Mouse (Mus musculus) midbrain, embryonic 11.5 days (tissue): ENCODE results near the gene Tubg1. TPM values are rescaled to one million over a fixed set of nuclear protein-coding genes. Genes with fewer than 3 reads are reported as not detected.

Source experiments
- ATAC-seq: fragments of 200-750 bp; cut with Nextera tagmentation; 2 replicates; pipeline ENCODE4 v1.8.0; 2017; ENCODE audit warnings: moderate TSS enrichment, moderate library complexity; ENCODE audit not compliant: low FRiP score
- DNase-seq: peaks from one replicate; pipeline ENCODE4 v3.0.0; 2015; ENCODE audit warnings: low spot score; ENCODE audit errors: missing footprints
- H3K27ac ChIP-seq: fragments of 300-500 bp; sonication (generic); 2 replicates; pipeline ENCODE4 v1.5.1; 2014; ENCODE audit warnings: low read depth, low read length
- H3K27me3 ChIP-seq: fragments of 300-500 bp; sonication (generic); 2 replicates; pipeline ENCODE4 v1.6.1; 2014; ENCODE audit warnings: mild to moderate bottlenecking, low read length, moderate library complexity, mixed read lengths; ENCODE audit not compliant: control insufficient read depth, insufficient read depth
- H3K36me3 ChIP-seq: fragments of 300-500 bp; sonication (generic); 2 replicates; pipeline ENCODE4 v1.6.1; 2014; ENCODE audit warnings: mild to moderate bottlenecking, low read length, moderate library complexity, mixed read lengths; ENCODE audit not compliant: control insufficient read depth, insufficient read depth
- H3K4me1 ChIP-seq: fragments of 300-500 bp; sonication (generic); 2 replicates; pipeline ENCODE4 v1.6.1; 2014; ENCODE audit warnings: low read length; ENCODE audit not compliant: control insufficient read depth, insufficient read depth
- H3K4me2 ChIP-seq: fragments of 300-500 bp; sonication (generic); 2 replicates; pipeline ENCODE4 v1.6.1; 2014; ENCODE audit warnings: mild to moderate bottlenecking, moderate library complexity
- H3K4me3 ChIP-seq: fragments of 300-500 bp; sonication (generic); 2 replicates; pipeline ENCODE4 v1.5.1; 2014; ENCODE audit warnings: low read depth, low read length
- H3K9ac ChIP-seq: fragments of 300-500 bp; sonication (generic); 2 replicates; pipeline ENCODE4 v1.6.1; 2014; ENCODE audit warnings: low read length
- H3K9me3 ChIP-seq: fragments of 300-500 bp; sonication (generic); 2 replicates; pipeline ENCODE4 v1.6.1; 2016; ENCODE audit warnings: low read length; ENCODE audit not compliant: control insufficient read depth
- WGBS: fragments of 180-500 bp; shearing (Covaris S2); extraction: QIAGEN DNeasy Blood & Tissue Kit; methylation state at CpG from one replicate; pipeline ENCODE4 v1.1.7; 2014; 5-methylcytosine and 5-hydroxymethylcytosine counted together
- polyA plus RNA-seq: library from polyadenylated mRNA; unstranded; fragments of >200 nt; fragmentation: Nextera tagmentation; extraction: Ambion mirVana; gene quantifications from 2 replicates; pipeline ENCODE4 v1.2.1, GENCODE M21; 2014

The Tubg1 gene
- polyA plus RNA-seq, 1 experiment from 2014 or later: 108 TPM

DNA sequence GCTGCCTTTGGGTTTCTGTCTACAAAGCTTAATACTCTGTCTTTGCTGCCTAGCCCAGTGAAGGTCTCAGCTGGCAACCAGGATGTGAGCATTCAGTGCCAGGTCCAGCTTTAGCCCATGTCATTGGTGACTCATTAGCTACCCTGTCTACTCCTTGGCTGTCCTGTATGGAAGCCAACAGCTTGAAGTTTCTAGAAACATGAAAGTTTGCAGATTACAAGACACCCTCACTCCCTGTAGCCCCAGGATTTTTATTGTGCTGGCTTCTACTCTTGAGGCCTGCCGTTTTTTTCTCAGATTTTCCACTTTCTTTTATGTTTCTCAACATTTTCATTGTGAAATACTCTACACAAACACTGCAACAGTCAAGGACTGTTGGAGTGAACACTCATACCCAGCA, 29.8 kb upstream of the Tubg1 start:
- no peaks in the 10 kb centered on the region for H3K27me3 ChIP-seq
- peaks cover 19% of the 10 kb centered on the region for H3K36me3 ChIP-seq
- 93% methylated on average over 1 of the region's 1 CpGs for WGBS
- H3K9ac ChIP-seq: no peak overlapping the region
- H3K9me3 ChIP-seq: no peaks in the 10 kb centered on the region
- ATAC-seq (no peak), DNase-seq (peak; percentile 71)
- peaks cover 23% of the 10 kb centered on the region for H3K4me1 ChIP-seq
- no peak overlapping the region for H3K4me3 ChIP-seq
- H3K4me2 ChIP-seq: no peak overlapping the region
- no peak overlapping the region for H3K27ac ChIP-seq

DNA sequence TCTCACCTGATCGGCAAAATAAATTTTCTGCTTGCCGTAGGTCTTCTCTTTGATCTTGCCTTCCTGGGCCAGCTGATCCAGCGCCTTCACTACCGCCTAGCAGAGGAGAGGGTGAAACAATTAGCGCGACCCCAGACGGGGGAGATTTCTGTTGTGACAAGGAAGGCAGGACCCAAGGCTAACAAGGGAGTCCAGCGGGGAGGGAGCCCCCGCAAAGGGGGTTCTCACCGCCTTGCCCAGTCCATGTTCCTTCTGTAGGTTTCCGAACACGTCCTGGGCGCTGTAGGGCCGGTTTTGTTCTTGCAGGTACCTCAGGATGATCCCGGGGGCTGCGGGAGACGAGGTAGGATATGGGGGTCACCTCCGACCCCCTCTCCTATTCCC, 24.8 kb upstream of the Tubg1 start:
- no peaks in the 10 kb centered on the region for H3K9me3 ChIP-seq
- peak overlapping the region; percentile 90 for H3K4me2 ChIP-seq
- H3K27me3 ChIP-seq: no peaks in the 10 kb centered on the region
- peak overlapping the region; percentile 79 for H3K9ac ChIP-seq
- DNase-seq (no peak), ATAC-seq (no peak; the same call in 1 of the 2 replicates)
- under 1% methylated on average over 18 of the region's 18 CpGs for WGBS
- peaks cover 26% of the 10 kb centered on the region for H3K36me3 ChIP-seq
- H3K27ac ChIP-seq: 0 out of 2 replicates have a peak overlapping the region, but pooled peaks have one; percentile 20
- peaks cover 8% of the 10 kb centered on the region for H3K4me1 ChIP-seq
- H3K4me3 ChIP-seq: peak overlapping the region; percentile 65

DNA sequence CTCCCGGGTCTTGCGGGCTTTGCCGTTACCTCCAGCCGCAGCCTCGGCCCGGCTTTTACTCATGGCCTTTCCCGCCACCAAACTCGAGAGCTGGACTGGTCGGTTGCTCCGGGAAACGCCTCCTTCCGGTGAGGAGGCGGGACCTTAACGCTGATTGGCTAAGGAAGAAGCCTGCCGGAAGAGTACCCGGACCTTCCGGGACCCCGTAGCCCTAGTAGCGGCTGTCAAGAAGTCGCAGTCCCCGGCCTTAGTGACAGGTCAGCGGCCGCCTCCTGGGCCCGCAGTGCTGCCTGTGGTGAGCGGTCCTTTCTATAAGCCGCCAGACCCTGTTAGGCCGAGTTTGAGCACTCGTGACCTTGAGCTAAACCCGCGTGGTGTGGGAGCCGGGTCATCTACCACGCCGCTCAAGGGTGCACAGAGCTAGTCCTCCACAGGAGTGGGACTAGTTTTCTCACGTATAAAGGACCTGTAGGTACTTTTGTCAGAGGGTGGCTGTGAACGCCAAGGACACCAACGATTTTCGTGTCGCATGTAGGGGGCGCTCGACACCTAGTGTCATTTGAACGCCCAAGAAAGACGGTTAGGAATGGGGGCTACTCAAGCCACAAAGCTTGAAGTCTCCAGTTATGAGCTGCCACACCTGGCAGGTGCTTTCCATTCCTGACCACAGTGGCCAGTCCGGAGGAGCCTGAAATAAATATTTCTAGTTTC, 24.3 kb upstream of the Tubg1 start, which contains the start of gene Psmc3ip:
Gene Psmc3ip, minus strand, starts transcription at position 123 of the 711 bp plus-strand sequence.
- DNase-seq: peak; percentile 99
- ATAC-seq: peak; percentile 97
- Histone ChIP-seq H3K27me3 (no peaks in the 10 kb centered on the region), H3K36me3 (peaks cover 27% of the 10 kb centered on the region), H3K9me3 (no peaks in the 10 kb centered on the region), H3K4me3 (peak within 1 kb of the TSS; percentile 65), H3K27ac (peak within 1 kb of the TSS; percentile 75), H3K4me1 (peaks cover 8% of the 10 kb centered on the region), H3K4me2 (peak within 1 kb of the TSS; percentile 90), H3K9ac (peak within 1 kb of the TSS; percentile 79)
- 1% methylated on average over 43 of the region's 43 CpGs for WGBS

DNA sequence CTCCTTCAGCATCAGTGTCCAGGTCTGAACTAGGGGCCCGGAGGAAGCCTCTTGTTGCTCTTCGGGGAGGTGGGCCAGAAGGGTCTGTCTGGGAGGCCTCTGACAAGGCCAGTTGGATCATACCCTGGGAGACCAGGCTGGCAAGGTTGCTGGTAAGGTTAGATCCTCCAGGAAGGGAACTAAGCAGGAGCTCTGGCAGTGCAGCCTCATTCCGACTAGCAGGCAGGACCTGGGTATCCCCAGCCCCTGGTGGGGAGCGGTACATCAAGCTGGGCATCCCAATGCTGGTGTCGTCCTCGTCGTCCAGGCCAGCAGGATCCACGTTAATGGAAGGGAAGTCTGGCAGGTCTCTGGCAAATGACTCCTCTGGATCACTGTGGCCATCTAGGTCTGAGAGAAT, 21.5 kb upstream of the Tubg1 start:
- Histone ChIP-seq H3K4me2 (no peak overlapping the region), H3K9ac (no peak overlapping the region), H3K4me3 (no peak overlapping the region), H3K9me3 (no peaks in the 10 kb centered on the region), H3K27ac (no peak overlapping the region), H3K36me3 (peaks cover 17% of the 10 kb centered on the region), H3K4me1 (peaks cover 8% of the 10 kb centered on the region), H3K27me3 (no peaks in the 10 kb centered on the region)
- 91% methylated on average over 8 of the region's 8 CpGs for WGBS
- ATAC-seq: no peak
- no peak for DNase-seq

DNA sequence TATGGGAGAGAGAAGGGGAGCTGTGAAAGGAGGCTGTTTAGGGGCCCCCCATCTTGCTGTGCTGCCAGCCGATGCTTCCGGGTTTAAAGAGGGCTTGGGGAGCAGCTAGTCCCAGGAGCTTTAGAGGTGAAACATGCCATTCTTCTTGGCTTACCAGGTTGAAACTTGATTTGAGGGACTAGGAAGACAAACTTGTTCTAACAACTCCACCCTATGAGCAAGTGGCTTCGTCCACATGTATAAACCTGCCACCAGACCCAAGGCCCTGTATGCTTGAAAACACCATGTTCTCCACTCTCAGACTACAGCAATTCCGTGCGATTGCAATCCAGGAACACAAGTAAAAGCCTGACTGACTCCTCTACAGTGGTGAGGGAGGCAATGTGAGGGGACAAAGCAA, 16.7 kb upstream of the Tubg1 start:
- no peak for ATAC-seq
- no peaks in the 10 kb centered on the region for H3K9me3 ChIP-seq

DNA sequence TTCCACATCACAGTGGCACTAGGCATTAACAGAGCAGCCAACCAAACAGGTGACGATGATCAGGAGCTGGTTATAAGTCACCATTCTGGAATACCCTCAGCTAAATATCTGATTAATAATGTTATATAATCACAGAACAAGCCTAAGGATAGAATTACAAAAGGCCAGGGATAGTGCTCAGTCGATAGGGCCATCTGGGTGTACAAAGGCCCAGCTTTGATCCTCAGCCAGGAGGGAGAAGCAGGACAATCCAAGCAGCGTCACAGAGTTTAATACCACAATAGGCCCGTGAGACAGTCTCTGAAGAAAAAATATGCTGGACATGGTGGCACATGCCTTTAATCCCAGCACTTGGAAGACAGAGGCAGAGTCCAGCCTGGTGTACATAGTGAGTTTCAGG, 10.4 kb upstream of the Tubg1 start:
- Histone ChIP-seq H3K27me3 (no peaks in the 10 kb centered on the region), H3K4me2 (no peak overlapping the region)
- 78% methylated on average over 4 of the region's 4 CpGs for WGBS

More for the DNA sequence above, 16.7 kb upstream of the Tubg1 start:
- Histone ChIP-seq H3K4me2 (no peak overlapping the region), H3K4me3 (no peak overlapping the region), H3K36me3 (peaks cover 10% of the 10 kb centered on the region), H3K27ac (no peak overlapping the region), H3K9ac (no peak overlapping the region), H3K4me1 (no peaks in the 10 kb centered on the region), H3K27me3 (no peaks in the 10 kb centered on the region)
- no peak for DNase-seq
- 87% methylated on average over 5 of the region's 5 CpGs for WGBS

DNA sequence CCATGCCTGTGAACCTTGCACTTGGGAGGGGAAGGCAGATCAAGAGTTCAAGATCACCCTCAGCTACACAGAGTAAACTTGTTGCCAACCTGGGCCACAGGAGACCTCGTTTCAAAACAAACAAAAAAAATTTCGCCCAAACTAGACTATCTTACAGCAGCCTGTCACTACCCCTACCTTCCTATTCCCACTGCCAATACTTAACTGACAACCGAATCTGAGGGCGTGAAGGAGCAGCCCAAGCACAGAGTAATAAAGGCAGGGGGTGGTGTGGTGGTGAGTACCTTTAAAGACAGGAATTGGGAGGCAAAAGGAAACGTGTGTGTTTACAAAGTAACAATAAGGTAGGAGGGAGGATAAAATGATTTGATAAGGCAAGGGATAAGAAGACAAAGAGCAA, 9.0 kb upstream of the Tubg1 start:
- no peak overlapping the region for H3K9ac ChIP-seq
- no peak overlapping the region for H3K4me3 ChIP-seq
- H3K36me3 ChIP-seq: no peaks in the 10 kb centered on the region
- H3K9me3 ChIP-seq: no peaks in the 10 kb centered on the region
- H3K27ac ChIP-seq: no peak overlapping the region
- DNase-seq (no peak), ATAC-seq (no peak)
- H3K4me2 ChIP-seq: no peak overlapping the region
- H3K27me3 ChIP-seq: no peaks in the 10 kb centered on the region
- H3K4me1 ChIP-seq: no peaks in the 10 kb centered on the region
- 68% methylated on average over 5 of the region's 5 CpGs for WGBS

More for the DNA sequence above, 10.4 kb upstream of the Tubg1 start:
- Histone ChIP-seq H3K9ac (no peak overlapping the region), H3K4me3 (no peak overlapping the region), H3K4me1 (no peaks in the 10 kb centered on the region), H3K36me3 (no peaks in the 10 kb centered on the region), H3K9me3 (no peaks in the 10 kb centered on the region), H3K27ac (no peak overlapping the region)
- no peak for ATAC-seq
- no peak for DNase-seq

DNA sequence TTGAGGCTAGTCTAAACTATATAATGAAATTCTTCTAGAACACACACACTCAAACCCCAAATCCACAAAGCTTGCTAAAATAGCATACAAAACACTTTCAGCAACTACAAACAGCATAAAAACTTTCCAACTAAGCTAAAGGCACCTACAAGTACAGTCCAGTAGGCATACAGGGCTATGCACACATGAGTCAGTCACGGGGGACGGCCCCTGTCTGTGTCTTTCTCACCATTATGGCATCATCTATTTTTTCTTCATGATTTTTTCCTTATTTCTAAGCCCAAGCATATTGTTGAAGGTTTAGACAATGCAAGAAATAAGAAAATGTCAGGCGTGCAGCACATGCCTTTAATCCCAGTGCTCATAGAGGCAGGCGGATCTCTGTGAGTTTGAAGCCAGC, 8.6 kb upstream of the Tubg1 start:
- Histone ChIP-seq H3K27me3 (no peaks in the 10 kb centered on the region), H3K9ac (no peak overlapping the region), H3K27ac (no peak overlapping the region), H3K9me3 (no peaks in the 10 kb centered on the region), H3K4me1 (no peaks in the 10 kb centered on the region), H3K4me3 (no peak overlapping the region), H3K36me3 (no peaks in the 10 kb centered on the region), H3K4me2 (no peak overlapping the region)
- no peak for ATAC-seq
- WGBS: 86% methylated on average over 4 of the region's 4 CpGs
- DNase-seq: no peak

DNA sequence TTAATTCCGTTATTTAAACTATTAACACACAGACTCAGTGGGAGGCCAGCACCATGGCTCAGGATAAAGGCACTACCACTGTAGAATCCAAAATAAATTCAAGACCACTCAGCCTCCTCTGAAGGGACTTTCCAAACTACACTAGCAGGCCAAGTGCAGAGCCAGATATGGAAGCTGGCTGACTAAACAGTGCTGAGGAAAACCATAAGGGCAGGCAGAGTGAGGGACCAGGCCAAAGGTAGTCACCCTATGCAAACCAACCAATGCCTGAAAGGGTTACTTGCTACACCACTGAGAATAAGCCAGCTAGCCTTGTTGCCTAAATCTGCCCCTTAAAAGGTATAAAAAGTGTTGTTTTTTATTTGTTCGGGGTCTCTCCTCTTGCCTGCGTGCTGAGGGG, 7.6 kb upstream of the Tubg1 start:
- Histone ChIP-seq H3K27ac (no peak overlapping the region), H3K4me3 (no peak overlapping the region), H3K36me3 (no peaks in the 10 kb centered on the region; the same call in 1 of the 2 replicates), H3K4me2 (no peak overlapping the region), H3K9ac (no peak overlapping the region), H3K27me3 (no peaks in the 10 kb centered on the region), H3K4me1 (no peaks in the 10 kb centered on the region), H3K9me3 (no peaks in the 10 kb centered on the region)
- ATAC-seq (no peak), DNase-seq (no peak)
- WGBS: 94% methylated on average over 3 of the region's 3 CpGs
